ENCODE assay signal across 8 mouse cellular contexts in the genomic region with DNA sequence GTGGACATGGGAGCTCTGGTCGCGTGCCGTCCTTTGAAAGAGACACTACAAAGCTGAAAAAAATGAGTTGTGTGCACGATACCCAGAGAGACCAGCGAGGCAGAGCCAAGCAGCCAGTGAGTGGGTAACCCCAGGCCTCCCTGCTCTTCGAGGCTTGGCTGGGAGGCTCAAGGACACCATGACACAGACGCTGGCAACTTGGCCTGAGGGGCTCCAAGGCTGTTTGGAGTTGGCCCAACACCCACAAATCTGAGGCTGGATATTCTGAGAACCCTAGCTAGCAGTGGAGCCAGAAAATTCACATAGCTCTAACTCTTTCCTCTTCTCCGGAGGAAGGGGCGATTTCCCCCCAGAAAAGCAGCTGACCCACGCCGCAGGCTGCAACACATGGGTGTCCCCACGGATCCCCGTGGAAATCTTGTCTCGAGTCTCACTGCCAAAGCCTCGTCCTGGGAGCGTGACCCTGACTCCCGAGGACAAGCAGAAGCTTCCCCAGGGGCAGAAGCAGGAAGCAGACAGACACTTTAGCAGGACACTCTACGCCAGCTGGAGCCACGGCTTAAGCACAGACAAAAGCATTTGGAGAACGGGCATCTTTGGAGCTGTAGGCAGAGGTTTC. TPM values are rescaled to one million over a fixed set of nuclear protein-coding genes. Genes with fewer than 3 reads are reported as not detected.
DNase-seq lines count a peak whose midpoint lies in the region; ATAC-seq and TF ChIP-seq lines count a peak whose summit lies in the region.

No protein-coding gene starts in this region.

- 57% methylated on average over 20 of the region's 20 CpGs for WGBS in kidney, embryonic 16.5 days
- WGBS in stomach, postnatal 0 days: 52% methylated on average over 20 of the region's 20 CpGs

- no peaks in the 10 kb centered on the region for H3K27me3 ChIP-seq in kidney, embryonic 16.5 days (ENCODE audit: insufficient read depth, low read length)
- H3K27me3 ChIP-seq in stomach, postnatal 0 days (ENCODE audit: control insufficient read depth, insufficient read depth, low read length): no peaks in the 10 kb centered on the region

- peak; percentile 44 for DNase-seq in retina, postnatal 1 day
- no peak for DNase-seq in retina, embryonic 14.5 days (ENCODE audit: low spot score)
- peak; percentile 62 for DNase-seq in gastrocnemius, postnatal 25 days
- DNase-seq in stomach, postnatal 0 days (ENCODE audit: low spot score): peak; percentile 8
- no peak for DNase-seq in left cerebral cortex, adult 9 months (ENCODE audit: low spot score in 2 of 2)
- no peak for DNase-seq in cerebellum, postnatal 4 days (ENCODE audit: low spot score in 2 of 2)

- no peak for ATAC-seq in kidney, embryonic 16.5 days (ENCODE audit: low FRiP score, low TSS enrichment)
- ATAC-seq in stomach, postnatal 0 days (ENCODE audit: low FRiP score, low TSS enrichment): no peak
- no peak for ATAC-seq in megakaryocyte-erythroid progenitor cell, adult 5-6 weeks (replicated peaks; ENCODE audit: low FRiP score, low TSS enrichment, poor library complexity, severe bottlenecking)

- no peak overlapping the region for H3K4me2 ChIP-seq in kidney, embryonic 16.5 days (replicated peaks; ENCODE audit: low read depth, low read length)
- H3K4me2 ChIP-seq in stomach, postnatal 0 days (replicated peaks; ENCODE audit: low read depth): no peak overlapping the region

- H3K36me3 ChIP-seq in kidney, embryonic 16.5 days (ENCODE audit: insufficient read depth, low read length): no peaks in the 10 kb centered on the region
- H3K36me3 ChIP-seq in stomach, postnatal 0 days (ENCODE audit: control insufficient read depth, insufficient read depth, low read length): no peaks in the 10 kb centered on the region

- H3K4me1 ChIP-seq in kidney, embryonic 16.5 days (ENCODE audit: insufficient read depth, low read length): peaks cover 21% of the 10 kb centered on the region
- H3K4me1 ChIP-seq in stomach, postnatal 0 days (replicated peaks; ENCODE audit: control insufficient read depth, insufficient read depth): peaks cover 15% of the 10 kb centered on the region

- TF ChIP-seq CTCF in stomach, postnatal 0 days (IDR thresholded peaks at IDR 0.05; ENCODE audit: low read depth): no peak

- H3K27ac ChIP-seq in kidney, embryonic 16.5 days (ENCODE audit: low read length): peak overlapping the region; percentile 82; the same call in 1 of the 2 replicates
- H3K27ac ChIP-seq in stomach, postnatal 0 days (replicated peaks): peak overlapping the region; percentile 92

- H3K9me3 ChIP-seq in kidney, embryonic 16.5 days (ENCODE audit: low read length): no peaks in the 10 kb centered on the region
- H3K9me3 ChIP-seq in stomach, postnatal 0 days (ENCODE audit: control insufficient read depth, low read length): no peaks in the 10 kb centered on the region

- no peak overlapping the region for H3K4me3 ChIP-seq in kidney, embryonic 16.5 days (ENCODE audit: low read length)
- no peak overlapping the region for H3K4me3 ChIP-seq in stomach, postnatal 0 days (ENCODE audit: low read depth, low read length)

- no peak overlapping the region for H3K9ac ChIP-seq in kidney, embryonic 16.5 days (replicated peaks; ENCODE audit: low read length)
- 0 out of 2 replicates have a peak overlapping the region, but pooled peaks have one; percentile 18 for H3K9ac ChIP-seq in stomach, postnatal 0 days (ENCODE audit: low read length)

- no peak for TF ChIP-seq EP300 in stomach, postnatal 0 days (optimal IDR thresholded peaks at IDR 0.05)

RNA-seq across cellular contexts. Expression of a gene that starts 5.8 kb away (rescaled TPM):
- total RNA-seq in gastrocnemius, postnatal 25 days (2021): 100 to 1,000 TPM in 1 of 2 experiments, 10 to 100 TPM in 1; 89.8 to 102 TPM
- polyA plus RNA-seq in kidney, embryonic 16.5 days (2015; fragmentation: Nextera tagmentation; extraction: Ambion mirVana): 94.8 and 128 TPM in 2 replicates
- polyA plus RNA-seq in stomach, postnatal 0 days (2015; fragmentation: Nextera tagmentation; extraction: Ambion mirVana): 169 and 175 TPM in 2 replicates
- total RNA-seq in megakaryocyte-erythroid progenitor cell, adult 5-6 weeks (2014; fragmentation: Nextera tagmentation): not detected in 2 replicates
- total RNA-seq in megakaryocyte-erythroid progenitor cell, adult 5-6 weeks (2017): not detected in 2 replicates

Comparison
In these comparisons a context has a peak if more than half of its experiments do, and no peak if none do; other contexts are left out.
1. DNase-seq: peak in retina, postnatal 1 day (single experiment), gastrocnemius, postnatal 25 days (single experiment) and stomach, postnatal 0 days (single experiment); none in retina, embryonic 14.5 days (single experiment), left cerebral cortex, adult 9 months (0 of 2) and cerebellum, postnatal 4 days (0 of 2).
2. RNA of a gene that starts 5.8 kb away (total RNA-seq): 89.8 to 102 TPM in gastrocnemius, postnatal 25 days; not detected in megakaryocyte-erythroid progenitor cell, adult 5-6 weeks; every median in the first group is over 10 times any median in the second.